Mouse (Mus musculus) midbrain, embryonic 14.5 days (tissue): ENCODE measurements around the gene Heyl. TPM values are rescaled to one million over a fixed set of nuclear protein-coding genes. Genes with fewer than 3 reads are reported as not detected.

Source experiments
- ATAC-seq: fragments of 200-750 bp; cut with Nextera tagmentation; 2 replicates; pipeline ENCODE4 v1.8.0; 2017; ENCODE audit warnings: moderate number of reproducible peaks, moderate library complexity; ENCODE audit not compliant: low FRiP score, low TSS enrichment
- DNase-seq: peaks from one replicate; pipeline ENCODE4 v3.0.0-alpha.2; 2015
- H3K27ac ChIP-seq: fragments of 300-500 bp; sonication (generic); replicated peaks from 2 replicates; pipeline ENCODE4 v1.5.1; 2014; ENCODE audit warnings: mild to moderate bottlenecking, low read depth, low read length, moderate library complexity
- H3K27me3 ChIP-seq: fragments of 300-500 bp; sonication (generic); 2 replicates; pipeline ENCODE4 v1.6.1; 2014; ENCODE audit warnings: low read length, control low read depth, mixed read lengths; ENCODE audit not compliant: control insufficient read depth, insufficient read depth
- H3K36me3 ChIP-seq: fragments of 300-500 bp; sonication (generic); 2 replicates; pipeline ENCODE4 v1.6.1; 2014; ENCODE audit warnings: low read length, control low read depth; ENCODE audit not compliant: control insufficient read depth, insufficient read depth
- H3K4me1 ChIP-seq: fragments of 300-500 bp; sonication (generic); 2 replicates; pipeline ENCODE4 v1.6.1; 2014; ENCODE audit warnings: mild to moderate bottlenecking, antibody characterized with exemption, low read length, control low read depth; ENCODE audit not compliant: control insufficient read depth, insufficient read depth
- H3K4me2 ChIP-seq: fragments of 300-500 bp; sonication (generic); 2 replicates; pipeline ENCODE4 v1.6.1; 2014; ENCODE audit warnings: mild to moderate bottlenecking, low read length, moderate library complexity
- H3K4me3 ChIP-seq: fragments of 300-500 bp; sonication (generic); replicated peaks from 2 replicates; pipeline ENCODE4 v1.5.1; 2014; ENCODE audit warnings: low read depth, low read length
- H3K9ac ChIP-seq: fragments of 300-500 bp; sonication (generic); replicated peaks from 2 replicates; pipeline ENCODE4 v1.6.1; 2014; ENCODE audit warnings: mild to moderate bottlenecking, low read length, moderate library complexity
- H3K9me3 ChIP-seq: fragments of 300-500 bp; sonication (generic); 2 replicates; pipeline ENCODE4 v1.6.1; 2016; ENCODE audit warnings: low read length, control low read depth, mixed read lengths; ENCODE audit not compliant: control insufficient read depth
- WGBS: fragments of 180-500 bp; shearing (Covaris S2); extraction: QIAGEN DNeasy Blood & Tissue Kit; methylation state at CpG from one replicate; pipeline ENCODE4 v1.1.7; 2014; 5-methylcytosine and 5-hydroxymethylcytosine counted together
- polyA plus RNA-seq: library from polyadenylated mRNA; unstranded; fragments of >200 nt; fragmentation: Nextera tagmentation; extraction: Ambion mirVana; gene quantifications from 2 replicates; pipeline ENCODE4 v1.2.1, GENCODE M21; 2014

The Heyl gene
- polyA plus RNA-seq, result 3.0 and 7.3 TPM in 2 replicates

DNA sequence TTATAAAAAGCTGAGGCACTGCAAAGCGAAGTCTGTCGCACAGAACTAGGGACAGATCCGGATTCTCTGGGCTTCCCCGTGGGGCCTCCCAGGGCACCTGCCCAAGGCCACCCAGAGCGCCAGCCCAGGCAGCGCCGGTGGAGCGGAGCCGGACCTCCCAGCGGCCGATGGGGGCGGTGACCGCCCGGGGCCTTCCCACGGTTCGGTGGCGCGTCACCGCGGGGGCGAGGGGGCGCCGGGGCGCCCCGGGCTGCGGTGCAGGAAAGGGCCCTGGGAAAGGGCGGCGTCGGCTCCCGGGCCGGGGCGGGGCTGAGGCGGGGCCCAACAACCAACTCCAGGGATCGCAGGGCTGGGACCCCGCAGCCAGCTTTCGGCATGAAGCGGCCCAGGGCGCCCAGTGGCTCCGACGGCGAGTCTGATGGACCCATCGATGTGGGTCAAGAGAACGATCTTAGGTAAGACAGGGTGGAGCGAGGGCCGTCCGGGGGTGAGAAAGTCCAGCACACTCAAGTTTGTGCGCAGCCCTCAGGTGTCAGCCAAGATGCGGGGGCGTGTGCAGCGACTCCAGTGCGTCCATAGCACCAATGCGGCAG, at the start of gene Heyl:
Gene Heyl, plus strand, starts transcription at position 65 of the 593 bp plus-strand sequence.
- no peak within 1 kb of the TSS for H3K27ac ChIP-seq
- ATAC-seq, result peak; percentile 24; the same call in 1 of the 2 replicates
- H3K4me1 ChIP-seq, result peaks cover 5% of the 10 kb centered on the region; the same call in 1 of the 2 replicates
- H3K4me3 ChIP-seq, result peak within 1 kb of the TSS; percentile 27
- peak within 1 kb of the TSS; percentile 34; the same call in 1 of the 2 replicates for H3K9ac ChIP-seq
- H3K27me3 ChIP-seq, result peaks cover 32% of the 10 kb centered on the region
- WGBS, result 2% methylated on average over 52 of the region's 52 CpGs
- H3K9me3 ChIP-seq, result no peaks in the 10 kb centered on the region
- peak within 1 kb of the TSS; percentile 58 for H3K4me2 ChIP-seq
- DNase-seq, result peak; percentile 43
- no peaks in the 10 kb centered on the region for H3K36me3 ChIP-seq

GRCm38 (mm10) chr4:123184816-123185215, 48.5 kb upstream of the Heyl start:
- Histone ChIP-seq H3K4me1 (peaks cover 15% of the 10 kb centered on the region), H3K4me2 (peak overlapping the region; percentile 76), H3K9ac (no peak overlapping the region), H3K27ac (peak overlapping the region; percentile 43; the same call in 1 of the 2 replicates), H3K36me3 (no peaks in the 10 kb centered on the region), H3K4me3 (no peak overlapping the region), H3K9me3 (no peaks in the 10 kb centered on the region), H3K27me3 (peaks cover 22% of the 10 kb centered on the region)
- DNase-seq (peak; percentile 76), ATAC-seq (no peak)
- WGBS, result 29% methylated on average over 3 of the region's 3 CpGs

- Histone ChIP-seq H3K9me3 (no peaks in the 10 kb centered on the region), H3K4me3 (no peak overlapping the region), H3K4me2 (no peak overlapping the region), H3K4me1 (no peaks in the 10 kb centered on the region), H3K36me3 (peaks cover 5% of the 10 kb centered on the region; the same call in 1 of the 2 replicates), H3K9ac (no peak overlapping the region), H3K27me3 (no peaks in the 10 kb centered on the region; the same call in 1 of the 2 replicates), H3K27ac (no peak overlapping the region)
- no peak for ATAC-seq
- WGBS, result 92% methylated on average over 11 of the region's 11 CpGs
- no peak for DNase-seq
These were observed 41.0 kb upstream of the Heyl start for GRCm38 (mm10) chr4:123192336-123192735.

- no peak for DNase-seq
- Histone ChIP-seq H3K4me2 (no peak overlapping the region), H3K9me3 (no peaks in the 10 kb centered on the region), H3K27me3 (no peaks in the 10 kb centered on the region; the same call in 1 of the 2 replicates), H3K9ac (no peak overlapping the region), H3K36me3 (peaks cover 5% of the 10 kb centered on the region; the same call in 1 of the 2 replicates), H3K27ac (no peak overlapping the region), H3K4me1 (no peaks in the 10 kb centered on the region), H3K4me3 (no peak overlapping the region)
- ATAC-seq, result no peak
- 88% methylated on average over 11 of the region's 11 CpGs for WGBS
These were observed 39.6 kb upstream of the Heyl start for GRCm38 (mm10) chr4:123193791-123194190.

GRCm38 (mm10) chr4:123196695-123197094, 36.7 kb upstream of the Heyl start:
- 70% methylated on average over 6 of the region's 6 CpGs for WGBS
- ATAC-seq, result no peak
- H3K4me2 ChIP-seq, result no peak overlapping the region
- H3K4me3 ChIP-seq, result no peak overlapping the region
- peaks cover 5% of the 10 kb centered on the region; the same call in 1 of the 2 replicates for H3K36me3 ChIP-seq
- H3K9me3 ChIP-seq, result no peaks in the 10 kb centered on the region
- no peak overlapping the region for H3K27ac ChIP-seq
- peaks cover 8% of the 10 kb centered on the region for H3K27me3 ChIP-seq
- no peak for DNase-seq
- H3K9ac ChIP-seq, result no peak overlapping the region
- peaks cover 4% of the 10 kb centered on the region for H3K4me1 ChIP-seq

DNA sequence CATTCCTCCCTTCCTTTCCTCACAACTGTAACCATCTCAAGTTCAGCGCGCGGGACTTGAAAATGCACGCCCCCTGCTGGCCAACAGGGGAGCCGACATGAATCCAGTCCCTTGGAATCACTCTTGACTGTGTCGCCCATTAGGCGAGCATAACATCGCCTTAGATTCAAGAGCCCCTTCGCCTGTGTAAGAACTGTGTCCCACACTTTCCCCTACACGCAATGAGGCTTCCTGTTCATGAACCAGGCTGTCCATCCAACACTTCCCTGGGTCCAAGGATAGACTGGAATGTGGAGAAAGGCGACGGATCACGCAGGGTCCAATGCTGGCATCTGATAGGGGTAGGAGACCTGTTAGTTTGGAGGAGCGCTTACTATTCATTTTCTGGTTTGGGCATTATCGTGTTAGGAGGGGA, 32.6 kb upstream of the Heyl start:
- DNase-seq (peak; percentile 87), ATAC-seq (peak; percentile 46; the same call in 1 of the 2 replicates)
- Histone ChIP-seq H3K9ac (peak overlapping the region; percentile 46), H3K4me1 (peaks cover 7% of the 10 kb centered on the region), H3K4me3 (peak overlapping the region; percentile 35), H3K4me2 (peak overlapping the region; percentile 72), H3K27ac (no peak overlapping the region), H3K27me3 (peaks cover 12% of the 10 kb centered on the region), H3K36me3 (no peaks in the 10 kb centered on the region), H3K9me3 (no peaks in the 10 kb centered on the region)
- 3% methylated on average over 15 of the region's 15 CpGs for WGBS

DNA sequence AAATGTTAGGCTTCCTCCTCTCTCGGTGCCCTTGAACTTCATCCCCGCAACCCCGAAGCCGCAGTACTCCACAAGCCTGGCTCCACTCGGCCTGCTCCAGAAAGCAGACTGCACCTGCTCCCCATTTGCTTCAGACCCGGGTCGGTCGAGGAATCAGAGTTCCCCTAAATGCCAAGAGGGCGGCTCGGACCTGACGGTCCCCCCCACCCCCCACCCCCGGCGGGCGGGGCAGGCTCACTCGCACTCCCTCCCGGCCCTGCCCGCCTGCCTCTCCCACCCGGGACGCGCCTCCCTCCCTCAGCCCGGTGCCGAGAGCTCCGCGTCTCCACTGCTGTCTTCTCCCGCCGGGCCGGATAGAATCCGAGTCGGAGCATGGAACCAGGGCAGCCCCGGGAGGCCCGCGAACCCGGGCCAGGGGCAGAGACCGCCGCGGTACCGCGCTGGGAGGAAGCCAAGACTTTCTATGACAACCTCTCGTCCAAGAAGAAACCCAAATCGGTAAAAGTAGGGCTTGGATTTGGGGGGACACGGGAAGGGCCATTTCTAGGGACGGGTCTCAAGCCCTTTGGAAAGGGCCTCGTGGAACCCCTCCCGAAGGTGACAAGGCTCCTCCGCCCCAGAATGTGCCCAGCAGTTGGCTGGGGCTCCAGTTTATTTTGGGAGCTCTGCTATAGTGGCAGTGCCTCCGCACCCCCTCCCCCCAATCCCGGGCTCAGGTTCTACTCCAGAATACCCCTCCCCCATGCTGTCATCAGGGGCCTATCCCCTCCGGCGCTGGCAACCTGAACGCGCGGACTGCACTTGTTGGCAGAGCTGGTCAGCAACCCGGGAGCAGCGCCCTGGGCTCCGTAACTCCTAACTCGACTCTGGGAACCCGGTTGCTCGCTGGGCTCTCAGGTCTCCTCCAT, 31.9 kb upstream of the Heyl start, which contains the start of gene Nt5c1a:
Gene Nt5c1a, plus strand, starts transcription at position 319 of the 908 bp plus-strand sequence.
- 1% methylated on average over 58 of the region's 58 CpGs for WGBS
- peak within 1 kb of the TSS; percentile 35 for H3K4me3 ChIP-seq
- H3K27me3 ChIP-seq, result peaks cover 12% of the 10 kb centered on the region
- H3K9me3 ChIP-seq, result no peaks in the 10 kb centered on the region
- peak within 1 kb of the TSS; percentile 46 for H3K9ac ChIP-seq
- H3K27ac ChIP-seq, result no peak within 1 kb of the TSS
- ATAC-seq (peak; percentile 31; the same call in 1 of the 2 replicates), DNase-seq (peak; percentile 54)
- H3K36me3 ChIP-seq, result no peaks in the 10 kb centered on the region
- H3K4me1 ChIP-seq, result peaks cover 7% of the 10 kb centered on the region
- H3K4me2 ChIP-seq, result peak within 1 kb of the TSS; percentile 72

GRCm38 (mm10) chr4:123202094-123202420, 31.3 kb upstream of the Heyl start:
- peaks cover 7% of the 10 kb centered on the region for H3K4me1 ChIP-seq
- 10% methylated on average over 8 of the region's 8 CpGs for WGBS
- ATAC-seq (no peak), DNase-seq (no peak)
- no peak overlapping the region for H3K9ac ChIP-seq
- no peaks in the 10 kb centered on the region for H3K9me3 ChIP-seq
- peak overlapping the region; percentile 72 for H3K4me2 ChIP-seq
- H3K36me3 ChIP-seq, result no peaks in the 10 kb centered on the region
- 0 out of 2 replicates have a peak overlapping the region, but pooled peaks have one; percentile 35 for H3K4me3 ChIP-seq
- no peak overlapping the region for H3K27ac ChIP-seq
- H3K27me3 ChIP-seq, result peaks cover 12% of the 10 kb centered on the region
